Mouse (Mus musculus) T-helper 1 cell (primary cell): Measurements from ENCODE around the gene Olfr1410.

ENCODE experiments used
- in situ Hi-C: fragments of 300-600 bp; cut with MboI, MseI; formaldehyde crosslinking; loops from one replicate; pipeline ENCODE4 v1.15.1; 2025; ENCODE audit warnings: high pct_unique_total_duplicates

The Olfr1410 gene

DNA sequence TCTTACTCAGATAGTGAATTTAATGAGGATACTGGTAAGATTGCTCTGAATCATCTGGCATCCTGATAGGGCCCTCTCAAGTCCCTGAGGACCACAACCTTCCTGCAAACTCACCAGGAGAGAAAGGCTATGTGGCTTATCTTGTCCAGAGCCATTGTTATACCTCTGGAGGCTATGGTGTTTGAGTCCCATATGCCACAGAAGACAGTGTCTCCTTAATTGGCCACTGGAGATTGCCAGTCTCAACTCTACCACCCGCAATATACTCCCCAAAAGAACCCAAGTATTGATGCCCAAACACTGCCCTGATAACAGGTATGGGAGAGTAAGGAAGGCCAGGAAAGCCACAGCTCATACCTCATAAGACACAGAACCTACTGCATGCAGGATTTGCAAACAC, at the start of gene Olfr1410:
Gene Olfr1410, plus strand, starts transcription at position 301 of the 400 bp plus-strand sequence.
- in situ Hi-C loops: loop anchor here (5.0 to 25.0 kb wide), 2 partner anchors 83 to 693 kb away; no protein-coding TSS in a partner anchor

DNA sequence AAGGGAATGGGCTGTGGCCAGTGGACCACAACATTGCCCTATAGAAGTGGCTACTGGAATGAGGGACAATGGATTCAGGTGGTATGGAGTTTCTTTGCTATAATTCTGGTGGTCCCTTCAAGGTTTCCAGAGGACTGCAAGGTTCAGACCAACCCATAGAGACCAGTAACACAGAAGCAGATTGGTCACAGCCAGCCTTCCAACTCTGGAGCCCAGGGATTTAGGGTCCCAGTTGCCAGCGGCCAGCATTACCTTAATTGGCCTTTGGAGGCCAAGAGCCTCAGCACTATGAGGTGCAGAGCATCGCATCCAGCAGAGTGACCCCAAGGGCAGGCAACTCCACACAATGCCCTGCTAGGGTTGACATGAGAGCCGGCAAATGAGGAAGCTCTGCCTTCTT, 34.6 kb upstream of the Olfr1410 start, which contains the start of gene Olfr1413:
Gene Olfr1413, plus strand, starts transcription at position 301 of the 400 bp plus-strand sequence.
- in situ Hi-C loops: no loop called here

DNA sequence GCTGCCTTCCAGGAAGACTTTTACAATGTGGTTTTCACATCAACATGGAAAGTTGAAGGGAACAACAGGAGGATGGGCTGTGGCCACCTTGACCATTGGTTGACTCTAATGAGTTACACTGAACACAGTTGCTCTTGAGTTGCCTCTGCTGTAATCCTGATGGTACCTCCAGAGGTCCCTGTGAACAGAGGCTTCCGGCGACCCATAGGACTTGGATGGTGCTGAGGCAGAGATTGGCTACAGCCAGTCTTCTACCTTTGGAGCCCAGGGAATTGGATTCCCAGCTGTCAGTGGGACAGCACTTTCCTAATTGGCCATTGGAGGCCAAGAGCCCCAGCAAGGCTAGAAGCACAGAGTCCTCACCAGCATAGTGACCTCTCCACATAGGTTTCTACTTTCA, 20.1 kb upstream of the Olfr1410 start, which contains the start of gene Olfr1412:
Gene Olfr1412, plus strand, starts transcription at position 301 of the 400 bp plus-strand sequence.
- in situ Hi-C loops: no loop called here

DNA sequence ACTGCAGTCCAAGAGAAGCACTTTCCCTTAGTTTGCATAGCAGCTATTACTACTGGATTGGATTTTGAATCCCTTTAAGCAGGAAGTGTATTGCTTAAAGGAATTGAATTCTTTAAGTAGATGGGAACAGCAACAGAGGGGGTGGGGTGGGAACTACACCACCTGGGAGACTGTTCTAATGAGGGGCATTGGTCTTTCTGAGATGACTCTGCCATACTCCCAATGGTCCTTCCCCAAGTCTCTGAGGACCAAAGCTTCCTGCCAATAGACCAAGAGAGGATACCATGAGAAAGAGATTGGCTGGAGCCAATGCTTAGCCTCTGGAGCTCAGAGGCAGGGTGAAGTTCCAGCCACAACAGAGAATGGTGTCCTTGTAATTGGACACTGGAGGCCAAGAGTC, 11.5 kb upstream of the Olfr1410 start, which contains the start of gene Olfr1411:
Gene Olfr1411, plus strand, starts transcription at position 301 of the 400 bp plus-strand sequence.
- in situ Hi-C loops: no loop called here

DNA sequence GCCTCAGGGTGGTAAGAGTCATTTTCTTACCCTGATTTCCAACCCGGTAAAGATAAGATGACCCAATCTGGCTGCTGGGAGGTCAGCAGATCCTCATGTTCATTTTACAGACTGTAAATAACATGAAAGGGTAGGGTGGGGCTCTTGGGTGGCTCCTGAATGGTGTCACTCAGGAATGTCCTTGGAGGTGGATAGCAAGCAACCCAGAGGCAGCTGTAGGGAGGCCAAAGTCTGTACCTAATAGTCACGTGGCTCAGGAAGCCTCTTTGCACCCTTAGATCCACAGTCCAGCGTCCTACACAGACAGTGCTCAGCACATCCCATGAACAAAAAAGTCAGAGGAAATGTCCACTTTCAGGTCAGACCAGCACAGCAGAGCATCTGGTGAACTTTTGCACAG, 9.6 kb upstream of the Olfr1410 start:
- in situ Hi-C loops: no loop called here

DNA sequence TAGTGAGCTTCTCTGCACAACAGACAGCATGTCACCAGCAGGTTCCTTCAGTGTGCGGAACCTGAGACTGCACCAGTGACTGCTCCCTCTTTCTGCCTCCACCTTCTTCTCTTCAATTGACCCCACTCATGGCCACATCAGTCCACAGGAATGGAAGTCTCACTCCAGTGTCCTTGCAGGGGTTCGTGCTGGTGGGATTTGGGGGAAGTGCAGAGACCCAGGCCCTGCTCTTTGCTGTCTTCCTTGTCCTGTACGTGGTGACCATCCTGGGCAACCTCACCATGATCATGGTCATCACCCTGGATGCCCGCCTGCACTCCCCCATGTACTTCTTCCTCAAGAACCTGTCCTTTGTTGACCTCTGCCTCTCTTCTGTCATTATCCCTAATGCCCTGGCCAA, 2.1 kb downstream of the Olfr1410 start:
- in situ Hi-C loops: loop anchor here (5.0 to 25.0 kb wide), 2 partner anchors 85 to 695 kb away; no protein-coding TSS in a partner anchor

DNA sequence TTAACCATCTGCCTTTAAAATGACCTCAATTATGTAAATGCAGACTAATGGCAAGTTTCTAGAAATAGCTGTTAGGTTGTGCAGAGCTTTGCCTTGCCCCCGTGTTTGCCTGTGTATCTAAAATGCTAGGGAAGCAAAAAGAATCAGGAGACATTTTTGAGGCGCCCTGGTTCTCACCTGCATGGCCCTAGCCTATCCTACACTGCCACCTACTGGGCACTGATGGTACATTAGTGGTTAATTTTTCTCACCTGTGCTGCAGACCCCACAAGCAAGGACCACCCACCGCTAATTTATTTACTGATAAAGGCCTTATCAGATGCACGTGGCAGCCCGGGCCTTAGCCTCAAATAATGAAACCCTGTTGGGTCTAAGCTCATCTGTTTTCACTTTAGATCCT, 5.4 kb downstream of the Olfr1410 start:
- in situ Hi-C loops: loop anchor here (10.0 to 25.0 kb wide), 2 partner anchors 136 to 699 kb away; partner anchors contain the start of gene Ndufa10

DNA sequence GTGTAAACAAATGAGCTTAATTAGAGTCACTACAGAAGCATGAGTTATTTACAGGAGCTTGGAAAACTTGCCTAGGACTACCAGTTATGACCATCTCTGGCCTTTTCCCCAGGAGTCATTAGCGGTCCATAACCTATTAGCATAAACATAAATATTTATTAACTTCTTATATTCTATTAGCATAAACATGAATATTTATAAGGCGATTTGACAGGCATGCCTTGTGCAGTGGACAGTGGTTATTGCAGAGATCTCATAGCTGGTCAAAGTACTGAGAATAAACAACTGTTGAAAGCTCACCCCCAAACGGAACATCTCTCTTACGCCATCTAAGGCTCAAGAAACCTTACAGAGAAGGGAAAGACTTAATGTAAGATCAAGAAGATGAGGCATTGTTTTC, 7.6 kb downstream of the Olfr1410 start:
- in situ Hi-C loops: loop anchor here (10.0 to 25.0 kb wide), 2 partner anchors 138 to 701 kb away; partner anchors contain the start of gene Ndufa10

DNA sequence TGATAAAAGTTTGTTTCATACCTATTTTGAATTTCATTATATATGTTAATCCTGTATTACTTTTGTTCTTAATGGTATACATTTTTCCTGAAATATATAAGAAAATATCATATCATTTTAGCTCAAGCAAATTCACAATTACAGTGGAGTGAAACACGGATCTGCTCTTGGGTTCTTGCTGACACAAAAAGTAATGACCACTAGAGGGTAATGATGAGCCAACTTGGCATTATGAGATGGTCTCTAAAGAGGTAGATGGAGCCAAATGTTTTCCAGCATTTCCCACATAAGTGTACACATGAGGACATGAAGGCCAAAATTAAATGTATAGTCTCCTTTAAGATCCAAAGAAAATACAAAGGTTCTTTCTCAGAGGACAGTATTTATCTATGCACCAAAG, 8.9 kb downstream of the Olfr1410 start:
- in situ Hi-C loops: loop anchor here (10.0 to 25.0 kb wide), 2 partner anchors 140 to 702 kb away; partner anchors contain the start of gene Ndufa10

DNA sequence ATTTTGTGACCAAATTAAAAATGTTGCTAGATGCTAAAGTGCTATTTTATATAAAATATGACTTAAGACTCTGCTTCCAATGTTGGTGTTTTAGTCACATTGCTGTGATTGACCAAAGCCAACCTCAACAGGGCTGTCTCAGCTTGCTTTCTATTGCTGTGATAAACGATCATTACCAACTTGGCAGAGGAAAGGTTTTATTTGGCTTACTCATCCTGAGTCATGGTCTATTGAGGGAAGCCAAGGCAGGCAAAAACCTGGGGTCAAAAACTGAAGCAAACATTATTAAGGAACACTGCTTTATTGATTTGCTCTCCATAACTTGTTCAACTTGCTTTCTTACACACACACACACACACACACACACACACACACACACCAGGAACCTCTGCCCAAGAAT, 10.5 kb downstream of the Olfr1410 start:
- in situ Hi-C loops: loop anchor here (10.0 to 25.0 kb wide), 2 partner anchors 141 to 704 kb away; partner anchors contain the start of gene Ndufa10

DNA sequence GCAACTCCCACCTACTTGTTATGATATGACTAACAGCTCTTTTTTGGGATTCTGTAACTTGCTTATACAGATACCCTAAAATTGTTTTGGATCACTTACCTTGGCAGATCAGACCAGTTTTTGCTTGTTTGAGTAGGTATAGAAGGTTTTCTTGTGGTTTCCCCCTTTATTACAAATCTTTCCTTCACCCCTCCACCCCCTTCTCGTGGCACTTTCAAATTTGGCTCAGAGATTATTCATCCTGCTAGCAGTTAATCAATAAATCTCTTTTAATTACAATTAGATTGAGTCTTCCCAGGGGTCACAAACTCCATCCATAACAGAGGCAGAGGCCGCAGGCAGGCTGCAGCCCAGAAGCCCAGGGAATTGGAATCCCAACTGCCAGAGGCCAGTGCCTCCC, 11.9 kb downstream of the Olfr1410 start, which contains the start of gene Olfr12:
Gene Olfr12, plus strand, starts transcription at position 301 of the 400 bp plus-strand sequence.
- in situ Hi-C loops: loop anchor here (10.0 to 25.0 kb wide), 2 partner anchors 143 to 705 kb away; partner anchors contain the start of gene Ndufa10

DNA sequence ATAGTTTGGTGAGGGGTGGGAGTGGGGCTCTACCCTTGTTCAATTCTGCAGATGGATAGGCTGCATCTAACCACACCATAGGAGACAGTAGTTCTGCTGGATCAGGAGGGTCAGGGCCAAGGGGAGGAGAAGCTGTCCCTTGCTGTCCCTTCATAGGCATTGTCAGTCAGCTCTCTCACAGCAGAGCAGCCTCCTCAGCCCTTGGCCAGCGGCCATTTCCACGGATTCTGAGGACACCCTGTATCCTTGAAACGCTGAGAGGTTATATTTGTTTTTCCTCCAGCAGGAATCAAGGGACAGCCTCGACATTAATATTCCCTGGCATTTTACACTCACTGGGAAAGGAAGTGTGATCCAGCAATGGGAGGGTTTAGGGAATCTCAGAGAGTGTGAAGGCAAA, 12.8 kb downstream of the Olfr1410 start:
- in situ Hi-C loops: loop anchor here (10.0 to 25.0 kb wide), 2 partner anchors 144 to 706 kb away; partner anchors contain the start of gene Ndufa10

DNA sequence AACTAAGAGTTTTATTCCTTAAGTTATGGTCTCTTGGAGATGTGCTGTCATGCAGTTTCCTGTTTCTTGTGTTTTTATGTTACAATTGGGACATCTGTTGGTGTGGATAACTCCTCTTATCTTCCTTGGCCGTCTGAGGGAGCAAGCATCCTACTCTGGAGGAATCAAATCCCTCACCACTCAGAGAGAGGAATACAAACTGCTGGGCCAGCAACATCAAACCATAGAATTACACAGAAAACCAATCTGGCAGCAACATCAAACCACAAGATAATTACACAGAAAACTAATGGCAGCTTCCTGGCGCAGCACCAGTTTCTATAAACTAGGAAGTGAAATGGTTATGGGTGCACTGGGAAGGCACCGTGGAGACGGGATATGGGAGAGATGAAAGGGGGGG, 22.6 kb downstream of the Olfr1410 start:
- in situ Hi-C loops: no loop called here

DNA sequence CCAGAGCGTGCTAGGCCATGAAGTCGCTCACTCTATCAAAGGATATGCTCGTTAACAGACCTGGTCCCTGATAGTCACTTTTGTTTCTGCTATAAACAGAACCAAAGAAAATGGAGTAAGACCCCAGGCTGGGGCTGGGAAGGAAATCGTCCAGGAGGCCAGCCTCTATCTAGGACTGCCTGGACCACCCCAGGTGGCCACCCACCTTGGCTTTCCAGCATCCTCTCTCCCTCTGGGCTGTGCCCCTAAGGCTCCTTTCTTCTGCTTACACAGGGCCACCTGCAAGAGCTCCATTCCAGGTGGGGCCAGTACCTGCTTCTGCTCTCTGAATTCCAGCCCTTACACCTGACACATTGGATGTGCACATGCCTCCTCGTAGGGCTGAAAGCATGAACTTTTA, 26.6 kb downstream of the Olfr1410 start:
- in situ Hi-C loops: no loop called here

DNA sequence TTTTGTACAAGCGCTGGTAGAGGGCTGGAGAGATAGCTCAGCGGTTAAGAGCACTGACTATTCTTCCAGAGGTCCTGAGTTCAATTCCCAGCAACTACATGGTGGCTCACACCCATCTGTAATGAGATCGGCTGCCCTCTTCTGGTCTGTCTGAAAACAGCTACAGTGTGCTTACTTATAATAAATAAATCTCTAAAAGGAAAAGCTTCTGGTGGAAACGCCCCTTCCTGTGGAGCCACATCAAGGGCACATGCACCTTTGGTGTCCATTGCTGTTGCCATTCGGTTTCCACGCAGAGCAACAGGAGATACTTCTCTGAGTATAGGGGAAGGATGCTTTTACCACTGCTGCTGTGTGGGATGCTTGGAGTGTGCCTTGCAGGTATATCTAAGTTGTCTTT, 27.4 kb downstream of the Olfr1410 start:
- in situ Hi-C loops: no loop called here

DNA sequence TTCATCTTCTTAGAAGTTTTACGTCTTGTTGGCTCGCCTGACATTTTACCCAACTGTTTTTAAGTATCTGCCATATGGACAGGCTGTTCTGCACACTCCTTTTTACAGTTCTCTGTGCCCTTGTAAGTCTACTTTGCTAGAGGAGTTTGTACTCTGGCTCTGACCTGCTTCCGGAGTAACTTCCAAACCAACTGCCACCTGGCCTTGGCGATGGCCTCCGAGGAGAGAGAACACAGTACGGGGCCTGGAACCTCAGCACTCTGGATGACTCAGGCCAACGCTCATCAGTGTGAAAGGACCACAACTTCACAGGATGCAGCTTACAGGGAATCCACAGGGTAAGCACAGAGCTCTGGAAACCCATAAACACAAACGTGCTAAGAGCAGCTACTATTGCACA, 28.1 kb downstream of the Olfr1410 start:
- in situ Hi-C loops: no loop called here

DNA sequence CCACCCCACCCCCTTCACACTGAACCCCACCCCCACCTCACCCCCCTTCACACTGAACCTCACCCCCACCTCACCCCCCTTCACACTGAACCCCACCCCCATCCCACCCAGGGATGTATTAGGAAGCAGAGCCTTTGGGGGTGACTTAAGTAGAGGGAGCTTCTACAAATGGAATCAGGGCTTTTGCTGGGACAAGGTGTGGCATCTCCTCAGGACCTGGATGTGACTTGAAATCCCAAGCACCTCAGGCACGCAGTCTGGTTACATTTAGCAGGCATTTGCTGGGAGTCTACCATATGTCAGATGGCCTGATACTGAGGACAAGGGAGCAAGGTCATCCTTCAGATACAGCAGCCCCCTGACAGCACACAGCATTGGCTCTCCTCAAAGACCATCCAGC, 29.0 kb downstream of the Olfr1410 start:
- in situ Hi-C loops: no loop called here

DNA sequence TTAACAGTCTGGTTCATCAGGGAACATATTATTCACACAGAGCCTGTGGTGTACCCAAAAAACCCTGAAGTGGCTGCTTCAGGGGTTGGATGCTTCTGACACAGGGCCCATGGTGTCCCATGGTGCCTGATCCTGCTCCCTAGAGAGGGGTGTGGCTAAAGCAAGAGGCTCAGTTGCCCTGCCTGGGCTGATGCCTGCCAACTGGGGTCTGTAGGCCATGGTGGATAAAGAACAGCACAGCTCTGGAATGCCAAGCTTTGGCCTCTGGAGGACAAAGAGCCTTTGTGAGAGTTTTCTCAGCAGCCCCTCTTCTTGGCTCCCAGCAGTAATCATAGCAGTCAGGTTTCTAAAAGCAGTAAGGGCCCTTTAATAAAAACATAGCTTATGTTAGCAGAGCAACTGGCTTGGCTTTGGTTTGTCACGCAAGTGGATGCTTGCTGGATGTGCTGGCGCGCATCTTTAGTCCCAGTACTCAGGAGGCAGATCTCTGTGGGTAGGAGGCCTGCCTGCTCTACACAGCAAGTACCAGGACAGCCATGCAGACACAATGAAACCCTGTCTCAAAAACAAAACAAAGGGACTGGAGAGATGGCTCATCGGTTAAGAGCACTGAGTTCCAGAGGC, 29.5 kb downstream of the Olfr1410 start:
- in situ Hi-C loops: no loop called here

DNA sequence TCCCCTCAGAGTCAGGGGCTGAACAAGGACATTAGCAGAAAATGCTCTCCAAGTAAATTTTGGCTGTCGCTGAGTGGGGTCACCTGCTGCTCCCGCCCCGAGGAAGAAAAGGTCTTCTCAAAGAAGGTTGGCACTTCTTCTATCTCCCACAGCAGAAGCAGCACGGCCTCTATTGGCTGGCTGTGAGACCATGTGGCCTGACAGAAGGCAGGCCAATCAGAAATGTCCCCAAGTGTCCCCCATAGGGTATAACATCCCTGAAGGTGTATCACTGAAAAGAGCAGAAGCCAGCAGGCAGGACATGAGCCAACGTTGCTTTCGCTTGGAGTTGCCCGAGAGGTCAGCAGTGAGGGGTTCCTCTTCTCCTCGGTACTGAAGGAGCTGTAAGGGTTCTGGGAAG, 30.4 kb downstream of the Olfr1410 start:
- in situ Hi-C loops: no loop called here

DNA sequence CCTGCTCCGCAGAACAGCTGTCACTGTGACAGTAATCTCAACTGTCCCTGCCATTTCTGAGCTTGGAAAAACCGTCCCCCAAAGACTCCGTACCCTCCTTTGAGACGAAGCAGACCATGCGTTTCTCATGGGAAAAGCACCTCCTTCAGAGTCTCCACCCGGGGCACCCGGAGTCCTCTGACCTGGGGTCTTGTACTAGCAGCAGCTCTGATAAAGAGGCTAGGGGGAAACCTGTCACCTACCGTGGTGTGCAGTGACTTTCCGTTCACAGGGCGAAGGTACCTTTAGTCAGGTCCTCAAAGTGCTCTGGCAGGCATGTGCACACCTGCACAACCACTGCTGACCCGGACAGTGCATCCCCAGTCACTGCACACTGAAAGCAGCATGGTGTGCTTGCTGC, 31.1 kb downstream of the Olfr1410 start:
- in situ Hi-C loops: no loop called here

DNA sequence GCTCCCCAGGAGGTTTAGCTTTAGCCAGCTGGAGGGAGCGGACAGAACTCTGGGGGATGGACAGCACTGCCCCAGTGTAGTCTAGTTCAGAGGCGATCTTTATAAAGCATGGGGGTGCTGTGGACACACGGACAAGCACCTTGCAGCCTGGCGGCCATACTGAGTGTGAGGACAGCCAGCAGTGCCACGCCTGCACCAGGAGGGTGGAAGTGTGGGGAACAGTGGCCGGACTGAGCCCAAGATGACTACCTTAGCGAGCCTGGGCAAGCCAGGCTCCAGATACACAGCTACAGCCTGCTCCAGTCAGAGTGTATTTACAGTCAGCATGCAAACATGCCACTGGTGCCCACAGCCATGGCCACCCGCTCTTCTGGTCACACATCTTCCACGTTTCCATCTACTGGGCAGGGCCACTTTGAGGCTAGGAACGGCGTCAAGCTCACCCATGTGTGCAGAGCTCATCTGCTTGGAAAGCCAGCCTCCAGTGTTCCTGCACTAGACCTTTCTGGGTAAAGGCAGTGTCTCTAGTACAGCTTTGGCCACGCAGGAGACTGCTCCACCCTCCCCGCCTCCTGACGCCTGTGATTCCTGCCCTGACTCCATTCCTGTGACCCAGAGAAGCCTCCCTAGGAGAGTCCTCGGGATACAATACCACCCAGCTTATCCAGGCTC, 32.1 kb downstream of the Olfr1410 start:
- in situ Hi-C loops: no loop called here

DNA sequence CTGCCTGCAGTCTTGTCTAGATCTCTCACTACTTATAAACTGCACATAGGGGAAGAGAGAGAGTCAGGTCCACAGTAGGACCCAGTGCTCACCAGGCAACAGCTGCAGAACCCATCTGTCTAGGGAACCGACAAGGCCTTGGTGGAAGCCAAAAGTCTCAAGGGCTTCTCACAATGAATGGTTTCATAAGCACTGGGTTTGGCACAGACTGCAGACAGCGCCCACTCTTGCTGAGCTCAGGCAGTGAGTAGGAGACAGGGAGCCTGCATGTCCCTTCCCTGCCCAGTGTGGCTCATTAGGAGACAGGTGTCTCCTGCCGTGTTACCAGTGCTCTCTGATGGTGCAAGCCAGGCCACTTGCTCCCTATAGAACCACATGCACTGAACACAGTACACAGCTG, 32.6 kb downstream of the Olfr1410 start:
- in situ Hi-C loops: no loop called here
